Mouse (Mus musculus) splenic B cell, adult 2 months (primary cell): Measurements from ENCODE around the gene Nt5m.

Experiments used
- DNase-seq: peaks from one replicate; pipeline ENCODE4 v3.0.0-alpha.2; 2011; ENCODE audit warnings: low read depth, low spot score
- H3K27me3 ChIP-seq: 2 replicates; pipeline ENCODE4 v1.6.1; 2012; ENCODE audit warnings: mild to moderate bottlenecking, low read length, moderate library complexity, mixed read lengths; ENCODE audit not compliant: control insufficient read depth, poor library complexity, insufficient read depth, severe bottlenecking
- H3K36me3 ChIP-seq: 2 replicates; pipeline ENCODE4 v1.6.1; 2012; ENCODE audit warnings: mild to moderate bottlenecking, low read length, moderate library complexity, mixed read lengths; ENCODE audit not compliant: control insufficient read depth, poor library complexity, insufficient read depth, severe bottlenecking

Nt5m gene

GRCm38 (mm10) chr11:59839008-59839458, at the start of gene Nt5m:
Gene Nt5m, plus strand, starts transcription at chr11:59839447.
- DNase-seq: peak; percentile 96
- Histone ChIP-seq H3K36me3 (0 out of 2 replicates have a peak, but pooled peaks cover 5% of the 10 kb centered on the region), H3K27me3 (no peaks in the 10 kb centered on the region)

- no peaks in the 10 kb centered on the region for H3K27me3 ChIP-seq
- no peak for DNase-seq
- peaks cover 25% of the 10 kb centered on the region for H3K36me3 ChIP-seq
Observed at GRCm38 (mm10) chr11:59793390-59793789, 45.9 kb upstream of the Nt5m start.

- peak; percentile 21 for DNase-seq
- H3K36me3 ChIP-seq: peaks cover 31% of the 10 kb centered on the region
- H3K27me3 ChIP-seq: no peaks in the 10 kb centered on the region
Observed at GRCm38 (mm10) chr11:59800412-59800811, 38.8 kb upstream of the Nt5m start.

GRCm38 (mm10) chr11:59801881-59802280, 37.4 kb upstream of the Nt5m start:
- Histone ChIP-seq H3K36me3 (peaks cover 29% of the 10 kb centered on the region), H3K27me3 (no peaks in the 10 kb centered on the region)
- no peak for DNase-seq

- no peak for DNase-seq
- peaks cover 24% of the 10 kb centered on the region for H3K36me3 ChIP-seq
- no peaks in the 10 kb centered on the region for H3K27me3 ChIP-seq
Observed at GRCm38 (mm10) chr11:59803516-59803915, 35.7 kb upstream of the Nt5m start.

GRCm38 (mm10) chr11:59804409-59805110, 34.7 kb upstream of the Nt5m start:
- no peak for DNase-seq
- Histone ChIP-seq H3K36me3 (peaks cover 18% of the 10 kb centered on the region), H3K27me3 (no peaks in the 10 kb centered on the region)

- DNase-seq: no peak
- Histone ChIP-seq H3K27me3 (no peaks in the 10 kb centered on the region), H3K36me3 (peaks cover 16% of the 10 kb centered on the region)
Observed at GRCm38 (mm10) chr11:59805256-59805655, 34.0 kb upstream of the Nt5m start.

GRCm38 (mm10) chr11:59805656-59806055, 33.6 kb upstream of the Nt5m start:
- Histone ChIP-seq H3K36me3 (peaks cover 13% of the 10 kb centered on the region), H3K27me3 (no peaks in the 10 kb centered on the region)
- DNase-seq: no peak

GRCm38 (mm10) chr11:59808170-59808960, 30.9 kb upstream of the Nt5m start:
- peaks cover 5% of the 10 kb centered on the region for H3K36me3 ChIP-seq
- DNase-seq: no peak
- H3K27me3 ChIP-seq: no peaks in the 10 kb centered on the region

GRCm38 (mm10) chr11:59809071-59809669, 30.1 kb upstream of the Nt5m start:
- DNase-seq: peak; percentile 83
- Histone ChIP-seq H3K27me3 (no peaks in the 10 kb centered on the region), H3K36me3 (peaks cover 3% of the 10 kb centered on the region)

- peak; percentile 92 for DNase-seq
- Histone ChIP-seq H3K27me3 (no peaks in the 10 kb centered on the region), H3K36me3 (peaks cover 1% of the 10 kb centered on the region)
Observed at GRCm38 (mm10) chr11:59809670-59810474, 29.4 kb upstream of the Nt5m start, which contains the start of gene Flcn. Gene Flcn, minus strand, starts transcription at chr11:59810016.

- no peak for DNase-seq
- peaks cover 1% of the 10 kb centered on the region for H3K36me3 ChIP-seq
- H3K27me3 ChIP-seq: no peaks in the 10 kb centered on the region
Observed at GRCm38 (mm10) chr11:59810480-59811158, 28.6 kb upstream of the Nt5m start.

- H3K36me3 ChIP-seq: peaks cover 1% of the 10 kb centered on the region
- no peaks in the 10 kb centered on the region for H3K27me3 ChIP-seq
- DNase-seq: no peak
Observed at GRCm38 (mm10) chr11:59811211-59811610, 28.0 kb upstream of the Nt5m start.

GRCm38 (mm10) chr11:59813276-59813675, 26.0 kb upstream of the Nt5m start:
- DNase-seq: no peak
- H3K27me3 ChIP-seq: no peaks in the 10 kb centered on the region
- H3K36me3 ChIP-seq: peaks cover 1% of the 10 kb centered on the region
